Mouse (Mus musculus): Measurements from ENCODE around the gene Magee1. TPM values are rescaled to one million over a fixed set of nuclear protein-coding genes. Genes with fewer than 3 reads are reported as not detected.

Magee1 gene
- 3.3 TPM for polyA plus RNA-seq (2015; fragmentation: Illumina TruSeq; extraction: RNeasy Lipid Tissue Mini Kit (QIAGEN cat#74804); ENCODE audit: insufficient read depth, low replicate concordance)

DNA sequence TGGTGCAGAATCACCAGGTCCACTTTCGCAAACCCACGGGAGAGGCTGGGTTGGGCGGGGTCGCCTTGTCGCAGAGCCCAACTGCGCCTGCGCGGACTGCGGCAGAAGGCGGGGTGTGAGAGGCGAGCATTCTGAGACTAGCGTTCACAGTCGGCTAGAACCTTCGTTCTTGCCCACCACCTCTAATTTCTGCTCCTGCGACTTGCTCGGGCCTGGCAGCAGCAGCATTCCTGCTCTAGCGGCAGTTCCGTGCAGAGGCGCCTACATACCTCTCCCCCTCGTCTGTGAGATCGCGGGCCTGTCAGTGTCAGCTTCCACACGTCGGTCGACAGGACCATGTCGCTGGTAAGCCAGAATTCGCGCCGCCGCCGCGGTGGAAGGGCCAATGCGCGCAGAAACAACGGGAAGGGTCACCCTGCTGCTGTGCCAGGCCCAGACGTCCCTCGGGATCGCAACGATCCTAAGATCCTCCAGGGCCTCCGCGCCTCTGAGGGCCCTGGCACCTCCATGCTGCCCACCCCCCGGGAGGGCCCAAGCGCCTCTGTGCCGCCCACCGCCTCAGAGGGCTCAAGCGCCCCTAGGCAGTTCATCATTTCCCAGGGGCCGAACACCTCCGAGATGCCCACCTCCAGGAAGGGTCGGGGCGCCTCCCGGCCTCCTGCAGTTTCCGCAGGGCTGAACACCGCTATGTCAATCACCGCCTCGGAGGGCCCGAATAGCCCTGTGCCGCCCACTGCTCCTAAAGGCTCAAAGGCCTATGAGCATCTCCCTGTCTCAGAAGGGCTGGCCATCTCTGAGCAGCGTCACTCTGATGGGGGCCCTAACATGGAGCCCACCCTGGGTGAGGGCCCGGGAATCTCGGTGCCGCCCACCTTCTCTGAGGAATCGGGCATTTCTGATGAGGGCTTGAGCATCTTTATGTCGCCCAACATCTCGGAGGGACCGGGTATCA lies at the start of gene Magee1:
TSS of gene Magee1 (plus strand) at position 104 of the 952 bp plus-strand sequence.

DNA sequence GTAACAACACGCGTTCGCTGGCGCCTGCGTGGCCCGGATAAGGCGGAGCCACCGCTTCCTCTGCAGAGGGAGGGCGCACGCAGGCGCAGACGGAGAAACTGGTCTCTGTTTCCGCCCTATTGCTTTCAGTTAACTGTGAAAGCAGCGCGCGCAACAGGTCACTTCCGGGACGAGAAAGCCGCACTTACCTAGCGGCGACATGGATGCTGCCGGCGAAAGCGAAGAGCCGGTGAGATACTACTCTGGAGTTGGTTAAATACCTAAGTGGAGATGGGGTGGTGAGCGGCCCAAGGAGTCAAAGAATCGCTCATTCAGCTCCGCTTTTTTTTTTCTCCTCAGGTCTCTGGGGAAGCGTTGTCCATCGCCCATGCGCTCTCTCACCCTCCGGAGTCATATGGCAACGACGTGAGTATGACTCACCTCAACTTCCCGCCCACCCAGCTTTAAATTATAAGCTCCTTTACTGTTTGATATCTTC lies 40.5 kb upstream of the Magee1 start, which contains the start of gene Pbdc1:
TSS of gene Pbdc1 (plus strand) at position 142 of the 478 bp plus-strand sequence.

Other genes with a start within 250 kb of the Magee1 start
- 26.9 TPM for gene Pbdc1, start 40.6 kb upstream of the Magee1 start, polyA plus RNA-seq (2015; fragmentation: Illumina TruSeq; extraction: RNeasy Lipid Tissue Mini Kit (QIAGEN cat#74804); ENCODE audit: insufficient read depth, low replicate concordance)

Measured in spleen, adult 10 weeks (tissue).